Mouse (Mus musculus): ENCODE data around the gene Ppp1r32. TPM values are rescaled to one million over a fixed set of nuclear protein-coding genes. Genes with fewer than 3 reads are reported as not detected.
A peak's percentile ranks its signal among the peaks of the same experiment; 100 is the strongest.

Ppp1r32 gene
- polyA plus RNA-seq, 1 experiment from 2014 or later, result not detected

- no peaks in the 10 kb centered on the region for H3K36me3 ChIP-seq
- H3K9ac ChIP-seq, result no peak overlapping the region
- H3K27ac ChIP-seq, result no peak overlapping the region
- H3K4me2 ChIP-seq (replicated peaks), result no peak overlapping the region
- peaks cover 3% of the 10 kb centered on the region; the same call in 1 of the 2 replicates for H3K27me3 ChIP-seq (replicated peaks)
- H3K9me3 ChIP-seq, result no peaks in the 10 kb centered on the region
- ATAC-seq (ENCODE audit: low FRiP score, low read depth), result no peak
- WGBS, result 60% methylated on average over 4 of the region's 4 CpGs
- H3K4me3 ChIP-seq, result no peak overlapping the region
- peaks cover 14% of the 10 kb centered on the region for H3K4me1 ChIP-seq
These were observed 50.9 kb downstream of the Ppp1r32 start for GRCm38 (mm10) chr19:10431841-10432240.

GRCm38 (mm10) chr19:10431410-10431809, 51.3 kb downstream of the Ppp1r32 start:
- ATAC-seq (ENCODE audit: low FRiP score, low read depth), result no peak
- Histone ChIP-seq H3K36me3 (no peaks in the 10 kb centered on the region), H3K9ac (no peak overlapping the region), H3K4me2 (replicated peaks) (no peak overlapping the region), H3K27ac (no peak overlapping the region), H3K4me3 (no peak overlapping the region), H3K9me3 (no peaks in the 10 kb centered on the region), H3K27me3 (replicated peaks) (peaks cover 3% of the 10 kb centered on the region; the same call in 1 of the 2 replicates), H3K4me1 (peaks cover 18% of the 10 kb centered on the region)
- WGBS, result 68% methylated on average over 3 of the region's 3 CpGs

- Histone ChIP-seq H3K36me3 (no peaks in the 10 kb centered on the region), H3K27ac (no peak overlapping the region), H3K9ac (no peak overlapping the region), H3K4me2 (replicated peaks) (no peak overlapping the region), H3K4me1 (peaks cover 35% of the 10 kb centered on the region), H3K27me3 (replicated peaks) (peaks cover 6% of the 10 kb centered on the region; the same call in 1 of the 2 replicates), H3K9me3 (no peaks in the 10 kb centered on the region), H3K4me3 (no peak overlapping the region)
- ATAC-seq (ENCODE audit: low FRiP score, low read depth), result no peak
- WGBS, result 90% methylated on average over 8 of the region's 8 CpGs
These were observed 53.4 kb downstream of the Ppp1r32 start for GRCm38 (mm10) chr19:10429371-10429770.

- 55% methylated on average over 9 of the region's 9 CpGs for WGBS
- Histone ChIP-seq H3K27me3 (replicated peaks) (peaks cover 12% of the 10 kb centered on the region; the same call in 1 of the 2 replicates), H3K9ac (no peak overlapping the region), H3K4me2 (replicated peaks) (no peak overlapping the region), H3K36me3 (no peaks in the 10 kb centered on the region), H3K27ac (no peak overlapping the region), H3K4me1 (peaks cover 42% of the 10 kb centered on the region), H3K9me3 (no peaks in the 10 kb centered on the region), H3K4me3 (no peak overlapping the region)
- ATAC-seq (ENCODE audit: low FRiP score, low read depth), result no peak
These were observed 55.3 kb downstream of the Ppp1r32 start for GRCm38 (mm10) chr19:10427431-10427830.

- Histone ChIP-seq H3K36me3 (no peaks in the 10 kb centered on the region), H3K4me1 (peaks cover 49% of the 10 kb centered on the region), H3K27ac (no peak overlapping the region), H3K9me3 (no peaks in the 10 kb centered on the region), H3K4me2 (replicated peaks) (peak overlapping the region; percentile 39; the same call in 1 of the 2 replicates), H3K9ac (no peak overlapping the region), H3K27me3 (replicated peaks) (peaks cover 12% of the 10 kb centered on the region), H3K4me3 (no peak overlapping the region)
- 65% methylated on average over 6 of the region's 6 CpGs for WGBS
- ATAC-seq (ENCODE audit: low FRiP score, low read depth), result no peak
These were observed 55.9 kb downstream of the Ppp1r32 start for GRCm38 (mm10) chr19:10426793-10427192.

GRCm38 (mm10) chr19:10426312-10426711, 56.4 kb downstream of the Ppp1r32 start:
- Histone ChIP-seq H3K4me1 (peaks cover 54% of the 10 kb centered on the region), H3K4me2 (replicated peaks) (peak overlapping the region; percentile 39), H3K4me3 (no peak overlapping the region), H3K27me3 (replicated peaks) (peaks cover 12% of the 10 kb centered on the region), H3K27ac (no peak overlapping the region), H3K36me3 (no peaks in the 10 kb centered on the region), H3K9ac (peak overlapping the region; percentile 26; the same call in 1 of the 2 replicates), H3K9me3 (no peaks in the 10 kb centered on the region)
- ATAC-seq (ENCODE audit: low FRiP score, low read depth), result no peak
- WGBS, result 35% methylated on average over 25 of the region's 25 CpGs

GRCm38 (mm10) chr19:10425484-10426270, 57.1 kb downstream of the Ppp1r32 start:
- Histone ChIP-seq H3K27ac (no peak overlapping the region), H3K4me1 (peaks cover 57% of the 10 kb centered on the region), H3K36me3 (no peaks in the 10 kb centered on the region), H3K9me3 (no peaks in the 10 kb centered on the region), H3K4me2 (replicated peaks) (peak overlapping the region; percentile 39), H3K27me3 (replicated peaks) (peaks cover 12% of the 10 kb centered on the region), H3K4me3 (no peak overlapping the region), H3K9ac (peak overlapping the region; percentile 26; the same call in 1 of the 2 replicates)
- 28% methylated on average over 13 of the region's 13 CpGs for WGBS
- peak; percentile 26; the same call in 1 of the 2 replicates for ATAC-seq (ENCODE audit: low FRiP score, low read depth)

GRCm38 (mm10) chr19:10424751-10425150, 58.0 kb downstream of the Ppp1r32 start:
- H3K27ac ChIP-seq, result no peak overlapping the region
- no peaks in the 10 kb centered on the region for H3K36me3 ChIP-seq
- WGBS, result 64% methylated on average over 1 of the region's 1 CpGs
- no peak for ATAC-seq (ENCODE audit: low FRiP score, low read depth)
- no peak overlapping the region for H3K4me2 ChIP-seq (replicated peaks)
- H3K9me3 ChIP-seq, result no peaks in the 10 kb centered on the region
- peaks cover 57% of the 10 kb centered on the region for H3K4me1 ChIP-seq
- peaks cover 12% of the 10 kb centered on the region for H3K27me3 ChIP-seq (replicated peaks)
- no peak overlapping the region for H3K9ac ChIP-seq
- H3K4me3 ChIP-seq, result no peak overlapping the region

Other genes starting within 250 kb of the Ppp1r32 start
- gene Myrf, start 242.2 kb downstream of the Ppp1r32 start, polyA plus RNA-seq (2016; fragmentation: Nextera tagmentation; extraction: Ambion mirVana), result 1.0 and 1.4 TPM in 2 replicates
- 4.9 and 5.0 TPM in 2 replicates for gene Dagla, start 178.1 kb downstream of the Ppp1r32 start, polyA plus RNA-seq (2016; fragmentation: Nextera tagmentation; extraction: Ambion mirVana)
- 4.8 and 5.4 TPM in 2 replicates for gene Syt7, start 93.8 kb downstream of the Ppp1r32 start, polyA plus RNA-seq (2016; fragmentation: Nextera tagmentation; extraction: Ambion mirVana)
- gene Lrrc10b, start 25.5 kb downstream of the Ppp1r32 start, polyA plus RNA-seq (2016; fragmentation: Nextera tagmentation; extraction: Ambion mirVana), result 0.61 and 0.64 TPM in 2 replicates
- gene Cpsf7, start 42.3 kb upstream of the Ppp1r32 start, polyA plus RNA-seq (2016; fragmentation: Nextera tagmentation; extraction: Ambion mirVana), result 51.1 and 57.2 TPM in 2 replicates
- gene Sdhaf2, start 43.2 kb upstream of the Ppp1r32 start, polyA plus RNA-seq (2016; fragmentation: Nextera tagmentation; extraction: Ambion mirVana), result 58.1 and 64.3 TPM in 2 replicates
- 48.1 and 52.6 TPM in 2 replicates for gene Tmem216, start 73.3 kb upstream of the Ppp1r32 start, polyA plus RNA-seq (2016; fragmentation: Nextera tagmentation; extraction: Ambion mirVana)
- gene Cyb561a3, start 94.2 kb upstream of the Ppp1r32 start, polyA plus RNA-seq (2016; fragmentation: Nextera tagmentation; extraction: Ambion mirVana), result 16.2 and 16.6 TPM in 2 replicates
- 41.6 and 42.9 TPM in 2 replicates for gene Tmem138, start 94.4 kb upstream of the Ppp1r32 start, polyA plus RNA-seq (2016; fragmentation: Nextera tagmentation; extraction: Ambion mirVana)
- 369 and 375 TPM in 2 replicates for gene Ddb1, start 122.4 kb upstream of the Ppp1r32 start, polyA plus RNA-seq (2016; fragmentation: Nextera tagmentation; extraction: Ambion mirVana)
- gene Tkfc, start 122.7 kb upstream of the Ppp1r32 start, polyA plus RNA-seq (2016; fragmentation: Nextera tagmentation; extraction: Ambion mirVana), result 20.6 and 21.2 TPM in 2 replicates
- gene Vwce, start 151.3 kb upstream of the Ppp1r32 start, polyA plus RNA-seq (2016; fragmentation: Nextera tagmentation; extraction: Ambion mirVana), result 0.33 and 0.87 TPM in 2 replicates
- gene Pga5, start 195.1 kb upstream of the Ppp1r32 start, polyA plus RNA-seq (2016; fragmentation: Nextera tagmentation; extraction: Ambion mirVana), result not detected in 2 replicates
- gene Vps37c, start 205.8 kb upstream of the Ppp1r32 start, polyA plus RNA-seq (2016; fragmentation: Nextera tagmentation; extraction: Ambion mirVana), result 33.8 and 39.2 TPM in 2 replicates